Mouse (Mus musculus): ENCODE measurements around the gene Mc1r. TPM values are rescaled to one million over a fixed set of nuclear protein-coding genes. Genes with fewer than 3 reads are reported as not detected.
"Not testable (repeated sequence)": the region's sequence is repeated elsewhere in the genome, so short reads cannot be mapped to it uniquely, and the experiment has no call there.

Gene Mc1r
- polyA plus RNA-seq, 1 experiment from 2014 or later = not detected

DNA sequence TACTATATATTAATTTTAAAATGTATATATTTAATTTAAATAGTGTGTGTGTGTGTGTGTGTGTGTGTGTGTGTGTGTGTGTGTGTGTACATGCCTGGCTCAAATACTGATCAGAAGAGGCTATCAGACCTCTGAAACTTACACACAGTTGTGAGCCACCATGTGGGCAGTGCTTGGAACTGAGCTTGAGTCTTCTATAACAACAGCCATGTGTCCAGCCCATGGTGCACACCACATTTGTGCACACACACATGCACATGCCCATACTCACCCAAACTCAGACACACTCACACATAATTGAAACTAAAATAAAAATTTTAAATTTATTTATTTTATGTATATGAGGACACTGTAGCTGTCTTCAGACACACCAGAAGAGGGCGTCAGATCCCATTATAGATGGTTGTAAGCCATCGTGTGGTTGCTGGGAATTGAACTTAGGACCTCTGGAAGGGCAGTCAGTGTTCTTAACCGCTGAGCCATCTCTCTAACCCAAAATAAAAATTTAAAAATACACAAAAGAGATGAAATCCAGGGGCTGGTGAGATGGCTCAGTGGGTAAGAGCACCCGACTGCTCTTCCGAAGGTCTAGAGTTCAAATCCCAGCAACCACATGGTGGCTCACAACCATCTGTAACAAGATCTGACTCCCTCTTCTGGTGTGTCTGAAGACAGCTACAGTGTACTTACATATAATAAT, 8.2 kb downstream of the Mc1r start:
- H3K4me1 ChIP-seq = peaks cover 43% of the 10 kb centered on the region
- not testable (repeated sequence) for H3K27ac ChIP-seq (replicated peaks); H3K9me3 ChIP-seq; DNase-seq (ENCODE audit: low spot score)
- peaks cover 42% of the 10 kb centered on the region for H3K27me3 ChIP-seq (replicated peaks; ENCODE audit: low read depth, poor library complexity, severe bottlenecking)
- H3K36me3 ChIP-seq (replicated peaks) = peaks cover 16% of the 10 kb centered on the region
- 85% methylated on average over 5 of the region's 5 CpGs for WGBS
- peak overlapping the region; percentile 65; the same call in 1 of the 2 replicates for H3K4me3 ChIP-seq

DNA sequence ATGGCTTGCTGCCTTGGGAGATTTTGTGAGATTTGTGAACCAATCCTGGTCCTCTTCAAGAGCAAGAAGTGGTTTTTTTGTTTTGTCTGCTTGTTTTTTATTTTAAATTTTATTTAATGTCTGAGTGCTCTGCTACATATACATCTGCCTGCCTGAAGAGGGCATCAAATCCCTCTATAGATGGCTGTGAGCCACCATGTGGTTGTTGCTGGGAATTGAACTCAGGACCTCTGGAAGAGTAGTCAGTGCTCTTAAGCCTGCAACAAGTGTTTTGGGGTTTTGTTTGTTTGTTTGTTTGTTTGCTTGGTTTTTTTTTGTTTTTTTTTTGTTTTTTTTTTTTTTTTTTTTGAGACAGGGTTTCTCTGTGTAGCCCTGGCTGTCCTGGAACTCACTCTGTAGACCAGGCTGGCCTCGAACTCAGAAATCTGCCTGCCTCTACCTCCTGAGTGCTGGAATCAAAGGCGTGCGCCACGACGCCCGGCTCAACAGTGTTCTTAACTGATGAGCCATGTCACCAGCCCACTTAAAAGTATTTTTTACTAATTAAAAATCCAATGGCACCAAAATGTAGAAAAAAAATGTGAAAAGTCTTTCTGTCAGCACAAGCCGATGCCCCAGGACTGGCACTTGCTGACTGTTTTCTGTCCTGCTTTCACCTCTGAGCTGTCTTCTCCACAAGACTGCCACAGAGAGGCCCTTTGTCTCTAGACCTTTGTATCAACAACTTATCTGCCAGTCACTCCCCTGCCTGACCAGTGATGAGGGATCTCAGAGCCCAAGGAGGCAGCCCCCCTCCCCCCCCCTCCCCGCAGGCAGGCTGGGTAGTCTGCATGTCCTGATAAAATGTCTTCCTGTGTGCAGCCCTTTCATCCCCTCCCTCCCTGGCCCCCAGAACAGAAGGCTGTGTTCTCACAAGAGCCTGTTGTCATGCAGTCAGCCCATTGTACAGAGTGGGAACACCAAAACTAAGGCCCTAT, 9.3 kb downstream of the Mc1r start:
- Histone ChIP-seq H3K27me3 (replicated peaks; ENCODE audit: low read depth, poor library complexity, severe bottlenecking) (peaks cover 32% of the 10 kb centered on the region), H3K9me3 (no peaks in the 10 kb centered on the region), H3K27ac (replicated peaks) (no peak overlapping the region), H3K36me3 (replicated peaks) (peaks cover 27% of the 10 kb centered on the region), H3K4me3 (no peak overlapping the region; the same call in 1 of the 2 replicates), H3K4me1 (peaks cover 32% of the 10 kb centered on the region)
- 76% methylated on average over 8 of the region's 8 CpGs for WGBS
- no peak for DNase-seq (ENCODE audit: low spot score)

- WGBS = 83% methylated on average over 8 of the region's 8 CpGs
- no peak overlapping the region for H3K27ac ChIP-seq (replicated peaks)
- H3K4me3 ChIP-seq = no peak overlapping the region
- peaks cover 24% of the 10 kb centered on the region for H3K4me1 ChIP-seq
- no peak for DNase-seq (ENCODE audit: low spot score)
- no peaks in the 10 kb centered on the region for H3K9me3 ChIP-seq
- peaks cover 31% of the 10 kb centered on the region for H3K36me3 ChIP-seq (replicated peaks)
- H3K27me3 ChIP-seq (replicated peaks; ENCODE audit: low read depth, poor library complexity, severe bottlenecking) = peaks cover 29% of the 10 kb centered on the region
Measured at GRCm38 (mm10) chr8:123416944-123417555, 10.1 kb downstream of the Mc1r start.

DNA sequence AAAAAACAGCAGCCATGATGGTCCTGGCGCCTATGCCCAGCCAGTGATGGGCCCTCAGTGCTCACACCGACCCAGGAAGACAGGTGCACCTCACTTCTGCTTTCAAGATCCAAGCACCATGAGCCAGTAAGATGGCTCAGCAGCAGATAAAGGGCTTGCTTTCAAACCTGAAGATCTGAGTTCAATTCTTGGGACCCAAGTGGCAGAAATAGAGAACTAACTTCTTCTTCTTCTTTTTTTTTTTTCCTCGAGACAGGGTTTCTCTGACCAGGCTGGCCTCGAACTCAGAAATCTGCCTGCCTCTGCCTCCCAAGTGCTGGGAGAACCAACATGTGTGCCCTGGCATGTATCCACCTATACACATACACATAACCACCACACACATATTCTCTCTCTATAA, 12.8 kb downstream of the Mc1r start:
- no peak for DNase-seq (ENCODE audit: low spot score)

GRCm38 (mm10) chr8:123420525-123421281, 13.8 kb downstream of the Mc1r start:
- peaks cover 31% of the 10 kb centered on the region for H3K36me3 ChIP-seq (replicated peaks)
- no peak for DNase-seq (ENCODE audit: low spot score)
- H3K27me3 ChIP-seq (replicated peaks; ENCODE audit: low read depth, poor library complexity, severe bottlenecking) = peaks cover 6% of the 10 kb centered on the region; the same call in 1 of the 2 replicates
- H3K4me1 ChIP-seq = peaks cover 11% of the 10 kb centered on the region
- WGBS = 94% methylated on average over 34 of the region's 34 CpGs
- H3K27ac ChIP-seq (replicated peaks) = no peak overlapping the region
- no peaks in the 10 kb centered on the region for H3K9me3 ChIP-seq
- no peak overlapping the region for H3K4me3 ChIP-seq

More for the DNA sequence above, 12.8 kb downstream of the Mc1r start:
- WGBS = 82% methylated on average over 4 of the region's 4 CpGs
- no peak overlapping the region for H3K27ac ChIP-seq (replicated peaks)
- no peaks in the 10 kb centered on the region for H3K9me3 ChIP-seq
- H3K27me3 ChIP-seq (replicated peaks; ENCODE audit: low read depth, poor library complexity, severe bottlenecking) = peaks cover 6% of the 10 kb centered on the region; the same call in 1 of the 2 replicates
- peaks cover 11% of the 10 kb centered on the region for H3K4me1 ChIP-seq
- no peak overlapping the region for H3K4me3 ChIP-seq
- peaks cover 31% of the 10 kb centered on the region for H3K36me3 ChIP-seq (replicated peaks)

DNA sequence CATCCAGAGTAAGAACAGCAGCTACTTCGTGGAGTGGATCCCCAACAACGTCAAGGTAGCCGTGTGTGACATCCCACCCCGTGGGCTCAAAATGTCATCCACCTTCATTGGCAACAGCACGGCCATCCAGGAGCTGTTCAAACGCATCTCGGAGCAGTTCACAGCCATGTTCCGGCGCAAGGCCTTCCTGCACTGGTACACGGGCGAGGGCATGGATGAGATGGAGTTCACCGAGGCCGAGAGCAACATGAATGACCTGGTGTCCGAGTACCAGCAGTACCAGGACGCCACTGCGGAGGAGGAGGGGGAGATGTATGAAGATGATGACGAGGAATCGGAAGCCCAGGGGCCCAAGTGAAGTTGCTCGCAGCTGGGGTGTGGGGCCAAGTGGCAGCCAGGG, 14.4 kb downstream of the Mc1r start:
- H3K4me3 ChIP-seq = no peak overlapping the region
- 89% methylated on average over 19 of the region's 19 CpGs for WGBS
- no peaks in the 10 kb centered on the region for H3K9me3 ChIP-seq
- H3K36me3 ChIP-seq (replicated peaks) = peaks cover 31% of the 10 kb centered on the region
- H3K27me3 ChIP-seq (replicated peaks; ENCODE audit: low read depth, poor library complexity, severe bottlenecking) = peaks cover 6% of the 10 kb centered on the region; the same call in 1 of the 2 replicates
- no peak for DNase-seq (ENCODE audit: low spot score)
- peaks cover 11% of the 10 kb centered on the region for H3K4me1 ChIP-seq
- no peak overlapping the region for H3K27ac ChIP-seq (replicated peaks)

- H3K27ac ChIP-seq (replicated peaks) = no peak overlapping the region
- H3K9me3 ChIP-seq = peaks cover 6% of the 10 kb centered on the region
- H3K4me3 ChIP-seq = peak overlapping the region; percentile 39
- H3K27me3 ChIP-seq (replicated peaks; ENCODE audit: low read depth, poor library complexity, severe bottlenecking) = peaks cover 6% of the 10 kb centered on the region; the same call in 1 of the 2 replicates
- DNase-seq (ENCODE audit: low spot score) = peak; percentile 78
- H3K36me3 ChIP-seq (replicated peaks) = peaks cover 31% of the 10 kb centered on the region
- 21% methylated on average over 17 of the region's 17 CpGs for WGBS
- peaks cover 6% of the 10 kb centered on the region for H3K4me1 ChIP-seq
Measured at GRCm38 (mm10) chr8:123422056-123422780, 15.3 kb downstream of the Mc1r start.

- Histone ChIP-seq H3K27ac (replicated peaks) (no peak overlapping the region), H3K4me3 (peak overlapping the region; percentile 39; the same call in 1 of the 2 replicates), H3K36me3 (replicated peaks) (peaks cover 31% of the 10 kb centered on the region), H3K9me3 (peaks cover 12% of the 10 kb centered on the region), H3K27me3 (replicated peaks; ENCODE audit: low read depth, poor library complexity, severe bottlenecking) (peaks cover 6% of the 10 kb centered on the region; the same call in 1 of the 2 replicates), H3K4me1 (peaks cover 6% of the 10 kb centered on the region)
- 14% methylated on average over 3 of the region's 3 CpGs for WGBS
- no peak for DNase-seq (ENCODE audit: low spot score)
Measured at GRCm38 (mm10) chr8:123422781-123423159, 15.9 kb downstream of the Mc1r start.

- no peak for DNase-seq (ENCODE audit: low spot score)
- 67% methylated on average over 7 of the region's 7 CpGs for WGBS
- Histone ChIP-seq H3K27ac (replicated peaks) (no peak within 1 kb of the TSS), H3K4me3 (peak within 1 kb of the TSS; percentile 39), H3K4me1 (peaks cover 6% of the 10 kb centered on the region), H3K27me3 (replicated peaks; ENCODE audit: low read depth, poor library complexity, severe bottlenecking) (peaks cover 6% of the 10 kb centered on the region; the same call in 1 of the 2 replicates), H3K36me3 (replicated peaks) (peaks cover 27% of the 10 kb centered on the region), H3K9me3 (peaks cover 19% of the 10 kb centered on the region)
Measured at GRCm38 (mm10) chr8:123423441-123423840, 16.5 kb downstream of the Mc1r start, which contains the start of gene Def8. Gene Def8 (plus strand): TSS chr8:123423527.

GRCm38 (mm10) chr8:123426511-123427509, 19.9 kb downstream of the Mc1r start:
- no peak overlapping the region for H3K27ac ChIP-seq (replicated peaks)
- H3K4me1 ChIP-seq = peaks cover 6% of the 10 kb centered on the region
- H3K27me3 ChIP-seq (replicated peaks; ENCODE audit: low read depth, poor library complexity, severe bottlenecking) = no peaks in the 10 kb centered on the region
- H3K4me3 ChIP-seq = no peak overlapping the region
- no peak for DNase-seq (ENCODE audit: low spot score)
- H3K36me3 ChIP-seq (replicated peaks) = no peaks in the 10 kb centered on the region
- peaks cover 48% of the 10 kb centered on the region for H3K9me3 ChIP-seq
- WGBS = 95% methylated on average over 27 of the region's 27 CpGs

Measured in embryonic facial prominence, embryonic 10.5 days (tissue).